Mouse (Mus musculus) gonadal fat pad, adult 2 months (tissue): ENCODE results near the gene Borcs6. TPM values are rescaled to one million over a fixed set of nuclear protein-coding genes. Genes with fewer than 3 reads are reported as not detected.

Source experiments
- DNase-seq: peaks from one replicate; pipeline ENCODE4 v3.0.0-alpha.2; 2012; ENCODE audit warnings: low read depth
- polyA plus RNA-seq: library from polyadenylated mRNA; depleted of rRNA; stranded (reverse); fragments of >200 nt; gene quantifications from 2 replicates; pipeline ENCODE4 v1.2.3, GENCODE M21; 2012

Gene Borcs6
- polyA plus RNA-seq, 1 experiment: 18.4 TPM

GRCm38 (mm10) chr11:69070590-69071222, 11.2 kb downstream of the Borcs6 start, which contains the start of gene Tmem107:
Gene Tmem107 (plus strand): TSS chr11:69070806.
- no peak for DNase-seq

- DNase-seq: no peak
These were observed 11.7 kb downstream of the Borcs6 start for GRCm38 (mm10) chr11:69071262-69071661.

GRCm38 (mm10) chr11:69072234-69072633, 12.7 kb downstream of the Borcs6 start:
- no peak for DNase-seq

GRCm38 (mm10) chr11:69072666-69073064, 13.1 kb downstream of the Borcs6 start:
- no peak for DNase-seq

- no peak for DNase-seq
These were observed 13.8 kb downstream of the Borcs6 start for GRCm38 (mm10) chr11:69073065-69073888.

GRCm38 (mm10) chr11:69073951-69074775, 14.6 kb downstream of the Borcs6 start:
- no peak for DNase-seq

- DNase-seq: no peak
These were observed 15.2 kb downstream of the Borcs6 start for GRCm38 (mm10) chr11:69074776-69075069.

- DNase-seq: no peak
These were observed 16.4 kb downstream of the Borcs6 start for GRCm38 (mm10) chr11:69075764-69076479.

- no peak for DNase-seq
These were observed 17.1 kb downstream of the Borcs6 start for GRCm38 (mm10) chr11:69076572-69076971.

GRCm38 (mm10) chr11:69077316-69077715, 17.8 kb downstream of the Borcs6 start:
- DNase-seq: no peak

GRCm38 (mm10) chr11:69078041-69078440, 18.5 kb downstream of the Borcs6 start:
- DNase-seq: no peak

GRCm38 (mm10) chr11:69078805-69079438, 19.4 kb downstream of the Borcs6 start:
- DNase-seq: no peak

GRCm38 (mm10) chr11:69080102-69080854, 20.8 kb downstream of the Borcs6 start:
- no peak for DNase-seq

GRCm38 (mm10) chr11:69080855-69081222, 21.3 kb downstream of the Borcs6 start:
- DNase-seq: no peak

GRCm38 (mm10) chr11:69081613-69082012, 22.1 kb downstream of the Borcs6 start:
- no peak for DNase-seq

- DNase-seq: no peak
These were observed 26.1 kb downstream of the Borcs6 start for GRCm38 (mm10) chr11:69085608-69086007.

- no peak for DNase-seq
These were observed 26.9 kb downstream of the Borcs6 start for GRCm38 (mm10) chr11:69086390-69086789.

GRCm38 (mm10) chr11:69087082-69087481, 27.6 kb downstream of the Borcs6 start:
- DNase-seq: no peak

GRCm38 (mm10) chr11:69087597-69087996, 28.1 kb downstream of the Borcs6 start:
- no peak for DNase-seq

- no peak for DNase-seq
These were observed 28.8 kb downstream of the Borcs6 start, which contains the start of gene Vamp2 for GRCm38 (mm10) chr11:69088103-69088855. Gene Vamp2 (plus strand): TSS chr11:69088490.
